Mouse (Mus musculus) skeletal muscle tissue, adult 2 months (tissue): Measurements from ENCODE around the gene Neurl4.
A peak's percentile ranks its signal among the peaks of the same experiment; 100 is the strongest.
"Not testable (repeated sequence)": the region's sequence is repeated elsewhere in the genome, so short reads cannot be mapped to it uniquely, and the experiment has no call there.

ENCODE experiments used
- DNase-seq: peaks from one replicate; pipeline ENCODE4 v3.0.0-alpha.2; 2012; ENCODE audit warnings: low read depth, low spot score

The Neurl4 gene

GRCm38 (mm10) chr11:69900471-69901405, at the start of gene Neurl4, which contains the start of gene 2810408A11Rik:
TSS of gene Neurl4 (plus strand) at chr11:69901072.
TSS of gene 2810408A11Rik (minus strand) at chr11:69900987.
- peak; percentile 92 for DNase-seq

- DNase-seq: no peak
These were observed 46.9 kb upstream of the Neurl4 start for GRCm38 (mm10) chr11:69853994-69854393.

GRCm38 (mm10) chr11:69854680-69855079, 46.2 kb upstream of the Neurl4 start:
- no peak for DNase-seq

GRCm38 (mm10) chr11:69855347-69855746, 45.5 kb upstream of the Neurl4 start:
- DNase-seq: no peak

- DNase-seq: no peak
These were observed 42.5 kb upstream of the Neurl4 start, which contains the start of gene Tnk1 for GRCm38 (mm10) chr11:69858113-69858998. TSS of gene Tnk1 (minus strand) at chr11:69858730.

DNA sequence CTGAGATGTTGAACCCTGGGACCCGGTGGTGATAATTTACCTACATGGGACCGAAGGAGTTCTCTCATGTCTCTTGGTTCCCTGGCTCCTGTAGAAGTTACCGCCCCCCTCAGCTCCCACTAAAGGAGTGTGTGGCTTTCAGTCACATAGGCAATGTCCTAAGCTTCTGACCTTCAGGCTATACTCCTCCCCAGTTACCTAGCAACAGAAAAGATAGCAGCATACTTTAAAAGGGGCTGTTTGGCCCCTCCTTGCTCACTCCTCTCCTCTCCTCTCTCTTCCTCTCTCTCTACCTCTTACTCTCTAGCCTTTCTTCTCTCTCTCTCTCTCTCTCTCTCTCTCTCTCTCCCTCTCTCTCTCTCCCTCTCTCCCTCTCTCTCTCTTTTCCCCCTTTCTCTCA, 37.1 kb upstream of the Neurl4 start:
- DNase-seq: not testable (repeated sequence)

- no peak for DNase-seq
These were observed 36.6 kb upstream of the Neurl4 start for GRCm38 (mm10) chr11:69864138-69864860.

DNA sequence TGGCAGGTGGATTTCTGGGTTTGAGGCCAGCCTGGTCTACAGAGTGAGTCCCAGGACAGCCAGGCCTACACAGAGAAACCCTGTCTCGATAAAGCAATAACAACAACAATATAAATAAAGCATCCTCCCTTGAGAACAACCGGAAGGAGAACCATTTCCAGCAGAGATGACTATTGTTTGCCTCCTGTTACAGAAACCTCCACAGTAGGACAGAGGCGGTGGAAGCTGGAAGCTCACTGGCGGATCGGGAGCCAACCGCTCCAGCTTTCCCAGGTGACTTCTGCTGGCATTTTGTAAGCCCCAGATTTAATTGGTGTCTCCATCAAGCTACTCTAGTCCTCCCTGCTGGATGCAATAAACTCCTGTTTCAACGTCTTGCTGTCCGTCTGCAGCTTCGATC, 35.3 kb upstream of the Neurl4 start:
- DNase-seq: no peak

DNA sequence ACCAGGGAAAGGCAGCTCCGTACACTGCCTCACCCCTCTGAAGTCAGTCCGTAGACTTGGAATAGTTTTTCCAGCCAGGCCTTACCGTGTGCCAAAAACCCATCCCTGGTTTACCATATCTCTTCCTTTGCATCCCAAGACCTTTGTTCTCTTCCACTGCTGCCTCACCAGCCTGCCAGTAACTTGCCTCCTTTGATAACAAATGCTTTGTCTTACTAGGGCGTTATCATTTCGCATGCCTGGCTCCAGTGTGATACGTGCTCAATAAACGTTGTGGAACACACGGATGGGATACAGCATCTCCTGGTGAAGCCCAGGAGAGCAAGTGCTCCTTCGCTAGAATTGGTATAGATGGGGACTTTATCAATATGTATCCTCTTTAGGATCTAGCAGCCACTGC, 33.5 kb upstream of the Neurl4 start:
- no peak for DNase-seq

DNA sequence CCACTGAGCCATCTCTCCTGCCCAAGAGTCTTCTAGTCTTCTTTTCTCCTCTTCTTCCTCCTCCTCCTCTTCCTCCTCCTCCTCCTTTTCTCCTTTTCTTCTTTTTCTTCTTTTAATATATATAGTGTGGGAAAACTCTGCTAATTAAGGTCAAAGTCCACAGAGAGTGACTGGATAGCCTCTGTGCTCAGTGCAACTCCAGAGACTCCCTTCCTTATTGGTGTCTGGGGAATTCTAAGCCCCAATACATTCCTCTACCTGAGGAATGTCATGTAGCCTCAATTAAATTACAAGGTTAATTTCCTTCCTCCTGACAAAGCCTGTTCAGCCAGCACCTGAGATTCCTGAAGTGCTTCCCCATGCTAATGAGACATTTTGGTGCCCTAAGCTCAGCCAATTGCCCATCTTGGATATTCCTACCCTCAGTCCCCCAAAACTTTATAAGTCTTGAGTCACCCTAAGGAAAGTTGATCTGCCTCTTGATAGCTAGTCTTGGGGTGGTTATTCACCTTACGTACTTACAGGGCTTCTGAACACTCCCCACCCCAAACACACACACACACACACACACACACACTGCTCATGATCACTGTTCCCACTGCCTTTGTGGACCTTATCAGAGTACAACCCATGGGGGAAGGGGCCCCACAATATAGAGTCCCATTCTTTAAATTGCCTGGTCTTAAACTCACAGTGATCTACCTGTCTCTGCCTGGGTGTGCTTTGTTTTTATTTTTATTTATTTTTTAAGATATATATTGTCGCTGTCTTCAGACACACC, 30.4 kb upstream of the Neurl4 start:
- DNase-seq: no peak

DNA sequence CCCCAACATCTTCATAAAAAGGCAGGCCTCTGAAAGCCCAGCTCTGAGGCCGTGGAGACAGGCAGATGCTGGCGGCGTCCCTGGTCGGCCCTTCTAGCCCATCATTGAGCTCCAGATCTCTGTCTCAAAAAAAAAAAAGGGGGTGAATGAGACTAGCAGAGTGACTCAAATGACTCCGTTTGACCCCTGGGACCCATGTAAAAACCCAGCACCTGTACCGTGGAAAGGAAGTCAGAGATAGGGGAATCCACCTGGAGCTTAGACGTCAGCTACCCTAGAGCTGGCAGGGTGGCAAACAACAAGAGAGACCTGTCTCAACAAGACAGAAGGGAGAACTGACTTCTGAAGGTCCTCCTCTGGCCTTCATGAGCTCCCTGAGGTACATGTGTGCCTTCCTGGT, 29.1 kb upstream of the Neurl4 start:
- no peak for DNase-seq

GRCm38 (mm10) chr11:69872451-69872850, 28.4 kb upstream of the Neurl4 start:
- no peak for DNase-seq

DNA sequence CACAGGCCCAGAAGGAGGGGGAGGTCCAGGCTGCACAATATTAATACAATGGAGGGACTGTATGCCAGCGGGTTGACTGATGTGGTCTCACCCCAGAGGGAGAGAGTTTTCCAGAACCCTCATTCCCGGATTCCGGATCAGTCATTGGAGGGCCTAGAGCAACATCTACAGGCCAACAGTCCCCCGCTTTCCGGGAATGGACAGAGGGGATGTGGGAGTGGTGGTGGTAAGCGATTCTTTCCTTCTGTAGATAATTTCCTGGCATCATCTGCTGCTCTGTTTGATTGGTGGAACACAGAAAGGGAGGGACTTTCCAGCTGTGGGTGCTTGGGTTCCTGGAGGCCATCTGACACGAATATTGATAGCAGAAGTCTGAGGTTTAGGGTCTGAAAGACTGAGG, 24.7 kb upstream of the Neurl4 start:
- DNase-seq: no peak

DNA sequence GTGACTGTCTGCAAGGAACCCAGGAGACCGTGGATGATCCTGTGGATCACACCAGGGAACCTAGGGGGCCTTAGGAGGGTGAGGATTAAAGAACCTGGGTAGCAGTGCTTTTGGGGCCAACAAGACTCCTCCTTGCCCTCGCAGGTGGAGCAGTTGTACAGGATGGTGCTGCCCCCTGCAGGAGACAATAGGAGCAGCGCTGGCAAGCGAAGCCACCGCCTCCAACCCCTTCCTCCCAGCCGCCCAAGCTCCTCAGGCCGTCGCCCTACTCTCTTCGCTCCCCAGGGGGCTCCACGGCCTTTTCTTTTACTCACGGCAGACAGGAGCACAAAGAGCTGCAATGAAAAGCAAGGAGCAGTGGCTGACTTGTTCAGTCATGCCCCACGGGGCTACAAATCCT, 24.0 kb upstream of the Neurl4 start:
- peak; percentile 77 for DNase-seq

GRCm38 (mm10) chr11:69877878-69878277, 23.0 kb upstream of the Neurl4 start, which contains the start of gene Tmem95:
TSS of gene Tmem95 (minus strand) at chr11:69878018.
- no peak for DNase-seq

- no peak for DNase-seq
These were observed 22.5 kb upstream of the Neurl4 start for GRCm38 (mm10) chr11:69878399-69878798.

- no peak for DNase-seq
These were observed 21.9 kb upstream of the Neurl4 start for GRCm38 (mm10) chr11:69878952-69879351.

DNA sequence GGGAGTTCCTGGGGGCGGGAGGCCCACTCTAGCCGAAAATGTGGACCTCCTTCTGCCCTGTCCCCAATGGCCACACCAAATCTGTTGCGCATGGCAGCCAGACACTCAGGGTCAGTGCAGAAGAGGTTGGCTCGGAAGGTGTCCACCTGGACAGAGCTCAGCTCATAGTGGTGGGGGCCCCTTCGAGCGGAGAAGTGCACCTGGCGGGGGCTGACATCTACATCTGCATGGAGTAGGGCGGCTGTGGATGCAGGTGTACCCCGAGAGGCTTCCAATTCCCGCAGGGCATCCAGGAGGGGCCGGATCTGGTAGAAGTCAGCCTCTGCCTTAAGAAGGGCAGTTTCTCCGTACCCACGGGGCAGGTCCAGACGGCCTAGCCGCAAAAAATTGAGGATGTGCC, 21.2 kb upstream of the Neurl4 start:
- DNase-seq: no peak

DNA sequence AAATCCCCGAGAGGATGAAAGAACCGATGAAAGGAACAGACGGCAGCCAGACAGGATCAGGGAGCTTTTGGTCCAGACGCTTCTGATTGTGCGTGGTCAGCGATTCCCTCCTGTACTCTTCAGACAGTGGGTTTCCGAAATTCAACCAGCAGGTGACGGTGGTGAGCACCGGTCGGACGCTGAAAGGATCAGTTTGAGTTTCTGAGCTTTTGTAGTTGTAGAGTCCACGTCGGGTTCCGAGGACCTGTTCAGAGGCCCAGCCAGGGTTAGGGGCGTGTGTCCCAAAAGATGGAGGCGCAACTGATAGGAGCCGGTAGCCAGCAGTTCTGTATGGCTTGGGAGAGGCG, 20.4 kb upstream of the Neurl4 start:
- peak; percentile 57 for DNase-seq

DNA sequence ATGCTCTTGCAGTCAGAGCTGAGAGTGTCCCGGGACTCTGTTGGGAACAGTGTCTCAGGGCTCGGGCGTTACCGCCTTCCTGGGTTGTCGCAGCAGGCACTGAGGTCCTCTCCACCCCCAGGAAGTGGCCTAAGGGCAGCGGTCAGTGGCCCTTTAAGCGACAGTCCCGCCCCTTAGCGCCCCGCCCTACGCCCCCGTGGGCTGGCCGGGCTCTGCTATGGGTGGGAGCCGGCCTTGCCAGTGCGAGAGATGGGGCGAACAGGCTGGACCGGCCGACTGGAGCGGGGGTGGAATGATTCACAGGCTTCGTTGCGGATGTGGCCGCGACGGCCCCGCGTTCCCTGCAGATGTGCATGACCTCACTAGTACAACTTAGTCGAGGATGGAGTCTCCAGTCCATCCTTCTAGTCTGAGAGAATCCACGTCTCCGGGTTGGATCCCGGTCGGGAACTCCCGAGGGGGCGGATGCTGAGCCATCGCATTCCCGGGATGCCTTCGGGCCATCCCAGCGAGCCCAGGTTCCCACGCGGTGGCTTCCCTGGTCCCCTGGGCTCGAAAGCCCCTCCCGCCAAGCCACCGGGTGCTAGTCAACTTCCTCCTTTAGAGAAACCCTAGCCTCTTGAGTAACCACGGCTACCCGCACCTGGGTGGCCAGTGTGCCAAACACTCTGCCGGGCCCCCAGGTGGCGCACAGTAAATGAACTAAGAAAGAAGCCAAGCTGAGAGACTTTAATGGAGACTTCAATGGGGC, 19.8 kb upstream of the Neurl4 start, which contains the start of gene Kctd11:
Gene Kctd11, minus strand, starts transcription at position 554 of the 751 bp plus-strand sequence.
- DNase-seq: peak; percentile 90
